Mouse (Mus musculus) bone marrow, adult 2 months (tissue): ENCODE measurements around the gene S100a3.

Source experiments
- CTCF ChIP-seq: fragments of 200-500 bp; IDR thresholded peaks from 2 replicates; pipeline ENCODE4 v1.5.1; 2011; ENCODE audit warnings: low read length, control low read depth; ENCODE audit not compliant: control insufficient read depth, insufficient read depth
- POLR2A ChIP-seq: fragments of 200-500 bp; IDR thresholded peaks from 2 replicates; pipeline ENCODE4 v1.6.1; 2011; ENCODE audit warnings: low read depth, mild to moderate bottlenecking, control low read depth, low read length, borderline replicate concordance; ENCODE audit not compliant: control insufficient read depth

- TF ChIP-seq CTCF (no peak), POLR2A (no peak)
These were observed 23.5 kb downstream of the S100a3 start for GRCm38 (mm10) chr3:90583893-90584292.
